10 mouse cellular contexts compared by ENCODE assay signal in genomic region chr10:12737926-12738325, GRCm38 (mm10).
DNase-seq lines count a peak whose midpoint lies in the region; ATAC-seq and TF ChIP-seq lines count a peak whose summit lies in the region.
"Had no signal": no experiment of that assay in that cellular context is flagged by ENCODE, and none has a peak within 500 bp of the region (broad histone marks: within the 10 kb centered on the region; RNA-seq: fewer than 3 reads in every experiment).

No protein-coding gene starts in this region.

- no peaks in the 10 kb centered on the region for H3K4me1 ChIP-seq in hindbrain, embryonic 11.5 days (replicated peaks; ENCODE audit: control insufficient read depth, insufficient read depth, low read length)
- peaks cover 12% of the 10 kb centered on the region for H3K4me1 ChIP-seq in hindbrain, embryonic 12.5 days
- no peaks in the 10 kb centered on the region for H3K4me1 ChIP-seq in intestine, postnatal 0 days (replicated peaks; ENCODE audit: control insufficient read depth, insufficient read depth, low read length)

- no peaks in the 10 kb centered on the region for H3K27me3 ChIP-seq in hindbrain, embryonic 11.5 days (ENCODE audit: control insufficient read depth, insufficient read depth, low read length)
- H3K27me3 ChIP-seq in hindbrain, embryonic 12.5 days = no peaks in the 10 kb centered on the region
- no peaks in the 10 kb centered on the region for H3K27me3 ChIP-seq in intestine, postnatal 0 days (replicated peaks; ENCODE audit: control insufficient read depth, insufficient read depth, low read length)

- H3K9ac ChIP-seq in hindbrain, embryonic 11.5 days (ENCODE audit: low read depth, low read length) = no peak overlapping the region
- no peak overlapping the region for H3K9ac ChIP-seq in hindbrain, embryonic 12.5 days
- H3K9ac ChIP-seq in intestine, postnatal 0 days (ENCODE audit: low read depth, low read length) = no peak overlapping the region
- H3K9ac ChIP-seq: liver, embryonic 14.5 days had no signal

- no peak overlapping the region for H3K27ac ChIP-seq in hindbrain, embryonic 11.5 days (ENCODE audit: low read depth, low read length)
- no peak overlapping the region for H3K27ac ChIP-seq in hindbrain, embryonic 12.5 days
- H3K27ac ChIP-seq in intestine, postnatal 0 days (ENCODE audit: low read depth, low read length) = no peak overlapping the region
- H3K27ac ChIP-seq: liver, embryonic 14.5 days; stomach, postnatal 0 days had no signal

- H3K4me2 ChIP-seq in hindbrain, embryonic 11.5 days (replicated peaks; ENCODE audit: low read depth, low read length) = no peak overlapping the region
- no peak overlapping the region for H3K4me2 ChIP-seq in hindbrain, embryonic 12.5 days (replicated peaks)
- H3K4me2 ChIP-seq in intestine, postnatal 0 days (replicated peaks; ENCODE audit: low read depth) = no peak overlapping the region

- H3K36me3 ChIP-seq in hindbrain, embryonic 11.5 days (ENCODE audit: control insufficient read depth, insufficient read depth, low read length) = 0 out of 2 replicates have a peak, but pooled peaks cover 2% of the 10 kb centered on the region
- peaks cover 8% of the 10 kb centered on the region; the same call in 1 of the 2 replicates for H3K36me3 ChIP-seq in hindbrain, embryonic 12.5 days
- H3K36me3 ChIP-seq in intestine, postnatal 0 days (ENCODE audit: control insufficient read depth, insufficient read depth) = peaks cover 18% of the 10 kb centered on the region

- 80% methylated on average over 9 of the region's 9 CpGs for WGBS in hindbrain, embryonic 11.5 days
- 68% methylated on average over 9 of the region's 9 CpGs for WGBS in hindbrain, embryonic 12.5 days
- 56% methylated on average over 9 of the region's 9 CpGs for WGBS in intestine, postnatal 0 days

- no peaks in the 10 kb centered on the region for H3K9me3 ChIP-seq in hindbrain, embryonic 11.5 days (ENCODE audit: control insufficient read depth, low read length)
- H3K9me3 ChIP-seq in hindbrain, embryonic 12.5 days (replicated peaks) = no peaks in the 10 kb centered on the region
- no peaks in the 10 kb centered on the region for H3K9me3 ChIP-seq in intestine, postnatal 0 days (ENCODE audit: control insufficient read depth)

- no peak for TF ChIP-seq CTCF in intestine, postnatal 0 days (IDR thresholded peaks at IDR 0.05; ENCODE audit: low read depth)

- H3K4me3 ChIP-seq in hindbrain, embryonic 11.5 days (ENCODE audit: low read depth, low read length) = no peak overlapping the region
- no peak overlapping the region for H3K4me3 ChIP-seq in hindbrain, embryonic 12.5 days
- H3K4me3 ChIP-seq in intestine, postnatal 0 days (ENCODE audit: low read depth, low read length) = no peak overlapping the region

- DNase-seq in hindbrain, embryonic 11.5 days (ENCODE audit: low spot score) = no peak
- peak; percentile 15 for DNase-seq in ovary, adult 18-20 months (ENCODE audit: low spot score)
- DNase-seq in ovary, postnatal 14 days (ENCODE audit: low spot score) = no peak
- DNase-seq in liver = no peak
- DNase-seq in gastrocnemius, postnatal 25 days = no peak

- ATAC-seq in hindbrain, embryonic 11.5 days (ENCODE audit: low FRiP score) = peak; percentile 66; the same call in 1 of the 2 replicates
- ATAC-seq in hindbrain, embryonic 12.5 days (ENCODE audit: low FRiP score) = no peak
- ATAC-seq in intestine, postnatal 0 days = peak; percentile 83; the same call in 1 of the 2 replicates
- ATAC-seq: inflammation-experienced regulatory T-cells, adult 6 months had no signal
